Mouse (Mus musculus): Measurements from ENCODE around the gene Ptpra. TPM values are rescaled to one million over a fixed set of nuclear protein-coding genes. Genes with fewer than 3 reads are reported as not detected.

Ptpra gene
- polyA plus RNA-seq, 1 experiment from 2014 or later = 90.4 TPM

- POLR2A ChIA-PET = interaction anchor here (0.5 kb wide), 1 partner anchor 13 kb away, joined by 4 read pairs; no protein-coding TSS in a partner anchor
- no peaks in the 10 kb centered on the region for H3K27me3 ChIP-seq
- ATAC-seq (no peak), DNase-seq (ENCODE audit: low read depth, low spot score) (no peak)
- in situ Hi-C loops (cut with MboI; ENCODE audit: low pct_unique_long_range_greater_than_20kb) = no loop called here
- TF ChIP-seq CTCF (IDR thresholded peaks at IDR 0.05) = no peak
- CTCF ChIA-PET = no interaction called here
Observed at GRCm38 (mm10) chr2:130439840-130440480, 10.1 kb upstream of the Ptpra start.

- ATAC-seq (no peak), DNase-seq (ENCODE audit: low read depth, low spot score) (no peak)
- TF ChIP-seq CTCF (IDR thresholded peaks at IDR 0.05) = no peak
- in situ Hi-C loops (cut with MboI; ENCODE audit: low pct_unique_long_range_greater_than_20kb) = no loop called here
- CTCF ChIA-PET = interaction anchor here (1.3 kb wide), 1 partner anchor 53 kb away, joined by 4 read pairs; no protein-coding TSS in a partner anchor
- no peaks in the 10 kb centered on the region for H3K27me3 ChIP-seq
- POLR2A ChIA-PET = no interaction called here
Observed at GRCm38 (mm10) chr2:130442162-130442561, 7.9 kb upstream of the Ptpra start.

GRCm38 (mm10) chr2:130448449-130448848 is 1.6 kb upstream of the Ptpra start:
- in situ Hi-C loops (cut with MboI; ENCODE audit: low pct_unique_long_range_greater_than_20kb) = loop anchor here (5.0 kb wide), 1 partner anchor 79 kb away; no protein-coding TSS in a partner anchor
- no peak for TF ChIP-seq CTCF (IDR thresholded peaks at IDR 0.05)
- ATAC-seq (no peak), DNase-seq (ENCODE audit: low read depth, low spot score) (no peak)
- no peaks in the 10 kb centered on the region for H3K27me3 ChIP-seq
- ChIA-PET CTCF (no interaction called here), POLR2A (no interaction called here)

GRCm38 (mm10) chr2:130449021-130449793 is 871 bp upstream of the Ptpra start:
- no peak for DNase-seq (ENCODE audit: low read depth, low spot score)

GRCm38 (mm10) chr2:130450434-130450796 is 337 bp downstream of the Ptpra start:
- in situ Hi-C loops (cut with MboI; ENCODE audit: low pct_unique_long_range_greater_than_20kb) = no loop called here
- ATAC-seq (peak; percentile 85), DNase-seq (ENCODE audit: low read depth, low spot score) (no peak)
- H3K27me3 ChIP-seq = no peaks in the 10 kb centered on the region
- POLR2A ChIA-PET = no interaction called here
- TF ChIP-seq CTCF (IDR thresholded peaks at IDR 0.05) = no peak
- CTCF ChIA-PET = no interaction called here

More at GRCm38 (mm10) chr2:130449021-130449793, 871 bp upstream of the Ptpra start:
- ChIA-PET POLR2A (no interaction called here), CTCF (no interaction called here)
- H3K27me3 ChIP-seq = no peaks in the 10 kb centered on the region
- in situ Hi-C loops (cut with MboI; ENCODE audit: low pct_unique_long_range_greater_than_20kb) = loop anchor here (5.0 kb wide), 1 partner anchor 78 kb away; no protein-coding TSS in a partner anchor
- no peak for TF ChIP-seq CTCF (IDR thresholded peaks at IDR 0.05)
- ATAC-seq = no peak

- POLR2A ChIA-PET = no interaction called here
- in situ Hi-C loops (cut with MboI; ENCODE audit: low pct_unique_long_range_greater_than_20kb) = no loop called here
- no peaks in the 10 kb centered on the region for H3K27me3 ChIP-seq
- ATAC-seq (no peak), DNase-seq (ENCODE audit: low read depth, low spot score) (no peak)
- CTCF ChIA-PET = no interaction called here
- TF ChIP-seq CTCF (IDR thresholded peaks at IDR 0.05) = no peak
Observed at GRCm38 (mm10) chr2:130451086-130451726, 1.1 kb downstream of the Ptpra start.

GRCm38 (mm10) chr2:130451727-130452090 is 1.6 kb downstream of the Ptpra start:
- ATAC-seq (no peak), DNase-seq (ENCODE audit: low read depth, low spot score) (no peak)
- TF ChIP-seq CTCF (IDR thresholded peaks at IDR 0.05) = no peak
- ChIA-PET CTCF (no interaction called here), POLR2A (no interaction called here)
- no peaks in the 10 kb centered on the region for H3K27me3 ChIP-seq
- in situ Hi-C loops (cut with MboI; ENCODE audit: low pct_unique_long_range_greater_than_20kb) = no loop called here

GRCm38 (mm10) chr2:130452266-130452665 is 2.2 kb downstream of the Ptpra start:
- ATAC-seq = no peak
- ChIA-PET POLR2A (no interaction called here), CTCF (no interaction called here)
- no peak for TF ChIP-seq CTCF (IDR thresholded peaks at IDR 0.05)
- in situ Hi-C loops (cut with MboI; ENCODE audit: low pct_unique_long_range_greater_than_20kb) = no loop called here
- H3K27me3 ChIP-seq = no peaks in the 10 kb centered on the region
- DNase-seq (ENCODE audit: low read depth, low spot score) = no peak

- DNase-seq (ENCODE audit: low read depth, low spot score) = no peak
- CTCF ChIA-PET = interaction anchor here (1.2 kb wide), 1 partner anchor 73 kb away, joined by 3 read pairs; no protein-coding TSS in a partner anchor
- no peaks in the 10 kb centered on the region for H3K27me3 ChIP-seq
- in situ Hi-C loops (cut with MboI; ENCODE audit: low pct_unique_long_range_greater_than_20kb) = no loop called here
- POLR2A ChIA-PET = no interaction called here
- ATAC-seq = no peak
- TF ChIP-seq CTCF (IDR thresholded peaks at IDR 0.05) = no peak
Observed at GRCm38 (mm10) chr2:130453421-130453820, 3.3 kb downstream of the Ptpra start.

- TF ChIP-seq CTCF (IDR thresholded peaks at IDR 0.05) = no peak
- DNase-seq (ENCODE audit: low read depth, low spot score) (no peak), ATAC-seq (no peak)
- CTCF ChIA-PET = interaction anchor here (1.4 kb wide), 1 partner anchor 14 kb away, joined by 3 read pairs; no protein-coding TSS in a partner anchor
- in situ Hi-C loops (cut with MboI; ENCODE audit: low pct_unique_long_range_greater_than_20kb) = no loop called here
- no peaks in the 10 kb centered on the region for H3K27me3 ChIP-seq
- POLR2A ChIA-PET = no interaction called here
Observed at GRCm38 (mm10) chr2:130454748-130455370, 4.8 kb downstream of the Ptpra start.

Measured in Patski (cell line).